In the genomic region with DNA sequence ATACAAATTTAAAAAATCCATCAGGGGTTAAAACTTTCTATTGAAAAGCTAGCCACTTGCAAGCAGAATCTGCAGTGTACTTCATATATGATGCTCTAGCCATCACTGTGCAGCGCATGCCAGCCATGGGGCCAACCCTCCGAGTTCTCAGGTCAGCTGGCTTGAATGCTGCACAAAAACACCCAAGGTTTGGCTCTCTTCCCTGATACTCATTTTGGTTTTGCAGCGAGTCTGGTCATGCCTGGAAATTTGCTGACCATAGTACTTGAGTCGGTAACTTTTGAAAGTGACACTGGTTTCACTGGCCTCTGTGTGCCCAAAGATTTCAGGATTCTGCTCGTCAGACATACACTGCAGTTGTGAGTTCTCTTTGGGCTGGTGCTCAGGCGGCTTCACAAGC, we compare ENCODE assay signal across 30 mouse cellular contexts. TPM values are rescaled to one million over a fixed set of nuclear protein-coding genes. Genes with fewer than 3 reads are reported as not detected.
DNase-seq lines count a peak whose midpoint lies in the region; ATAC-seq and TF ChIP-seq lines count a peak whose summit lies in the region.
"Had no signal": no experiment of that assay in that cellular context is flagged by ENCODE, and none has a peak within 500 bp of the region (broad histone marks: within the 10 kb centered on the region; RNA-seq: fewer than 3 reads in every experiment).

No protein-coding gene starts in this region.

- no peaks in the 10 kb centered on the region for H3K36me3 ChIP-seq in heart, embryonic 10.5 days
- no peaks in the 10 kb centered on the region for H3K36me3 ChIP-seq in neural tube, embryonic 14.5 days (ENCODE audit: control insufficient read depth, insufficient read depth, low read length)
- no peaks in the 10 kb centered on the region; the same call in 1 of the 2 replicates for H3K36me3 ChIP-seq in neural tube, embryonic 15.5 days
- H3K36me3 ChIP-seq: forebrain, embryonic 12.5 days; heart, embryonic 15.5 days; liver, embryonic 13.5 days; lung, embryonic 15.5 days; midbrain, embryonic 10.5 days had no signal

- no peaks in the 10 kb centered on the region for H3K27me3 ChIP-seq in heart, embryonic 10.5 days (ENCODE audit: insufficient read depth, poor library complexity, severe bottlenecking)
- H3K27me3 ChIP-seq in neural tube, embryonic 14.5 days (ENCODE audit: control insufficient read depth, insufficient read depth, low read length): no peaks in the 10 kb centered on the region
- no peaks in the 10 kb centered on the region for H3K27me3 ChIP-seq in neural tube, embryonic 15.5 days (replicated peaks)
- H3K27me3 ChIP-seq: CH12.LX; forebrain, embryonic 12.5 days; heart, embryonic 15.5 days; liver, embryonic 13.5 days; lung, embryonic 15.5 days; neural tube, embryonic 13.5 days had no signal

- H3K4me3 ChIP-seq in heart, embryonic 10.5 days: no peak overlapping the region
- no peak overlapping the region for H3K4me3 ChIP-seq in layer of hippocampus, adult 2 months
- no peak overlapping the region for H3K4me3 ChIP-seq in neural tube, embryonic 14.5 days (ENCODE audit: low read depth, low read length)
- no peak overlapping the region for H3K4me3 ChIP-seq in neural tube, embryonic 15.5 days (replicated peaks)
- H3K4me3 ChIP-seq: forebrain, embryonic 12.5 days; heart, embryonic 15.5 days; liver, embryonic 13.5 days; lung, embryonic 15.5 days; midbrain, embryonic 10.5 days; myocyte; neural tube, embryonic 13.5 days had no signal

- DNase-seq in heart, adult 11 months: peak; percentile 57
- no peak for DNase-seq in heart, embryonic 10.5 days (ENCODE audit: low spot score)
- DNase-seq in layer of hippocampus, adult 2 months (ENCODE audit: low spot score in 2 of 2): no peak
- DNase-seq in layer of hippocampus, adult 11-12 months (ENCODE audit: low spot score): no peak
- DNase-seq in retina, embryonic 14.5 days (ENCODE audit: low spot score): no peak
- DNase-seq in gastrocnemius, postnatal 36 days: no peak
- DNase-seq: adrenal gland, adult 8-10 months; B cell, adult 2 months; cerebellum, adult 8-10 months; cerebellum, postnatal 36 days; heart, postnatal 4 days; kidney, adult 18-20 months; kidney, postnatal 4 days; liver, embryonic 13.5 days; thymus, adult 18-20 months; thymus, postnatal 36 days had no signal

- no peak overlapping the region for H3K9ac ChIP-seq in neural tube, embryonic 14.5 days (replicated peaks; ENCODE audit: low read depth, low read length)
- H3K9ac ChIP-seq in neural tube, embryonic 15.5 days (replicated peaks): no peak overlapping the region
- H3K9ac ChIP-seq: forebrain, embryonic 12.5 days; heart, embryonic 15.5 days; liver, embryonic 13.5 days; lung, embryonic 15.5 days; neural tube, embryonic 13.5 days had no signal

- ATAC-seq in neural tube, embryonic 14.5 days (ENCODE audit: low read depth): no peak
- ATAC-seq in neural tube, embryonic 15.5 days (ENCODE audit: low FRiP score): no peak
- ATAC-seq: activated CD4-positive, CD25-positive, alpha-beta regulatory T cell, adult 4 months; inflammation-experienced regulatory T-cells, adult 6 months; midbrain, embryonic 16.5 days had no signal

- H3K4me1 ChIP-seq in heart, embryonic 10.5 days: no peaks in the 10 kb centered on the region
- H3K4me1 ChIP-seq in neural tube, embryonic 14.5 days (ENCODE audit: control insufficient read depth, insufficient read depth, low read length): no peaks in the 10 kb centered on the region
- no peaks in the 10 kb centered on the region for H3K4me1 ChIP-seq in neural tube, embryonic 15.5 days
- H3K4me1 ChIP-seq: forebrain, embryonic 12.5 days; heart, embryonic 15.5 days; liver, embryonic 13.5 days; midbrain, embryonic 10.5 days; neural tube, embryonic 13.5 days had no signal

- intact Hi-C loops in gastrocnemius, postnatal 36 days (cut with DNase I): no loop called here

- TF ChIP-seq CTCF in layer of hippocampus, adult 2 months (conservative IDR thresholded peaks at IDR 0.05): no peak

- H3K4me2 ChIP-seq in neural tube, embryonic 14.5 days (ENCODE audit: low read depth, low read length): no peak overlapping the region
- H3K4me2 ChIP-seq in neural tube, embryonic 15.5 days: no peak overlapping the region
- H3K4me2 ChIP-seq: forebrain, embryonic 12.5 days; heart, embryonic 15.5 days; liver, embryonic 13.5 days; lung, embryonic 15.5 days; neural tube, embryonic 13.5 days had no signal

- 90% methylated on average over 6 of the region's 6 CpGs for WGBS in heart, embryonic 10.5 days
- WGBS in neural tube, embryonic 14.5 days: 88% methylated on average over 6 of the region's 6 CpGs
- WGBS in neural tube, embryonic 15.5 days: 88% methylated on average over 6 of the region's 6 CpGs

- no peaks in the 10 kb centered on the region for H3K9me3 ChIP-seq in heart, embryonic 10.5 days
- H3K9me3 ChIP-seq in neural tube, embryonic 14.5 days (ENCODE audit: control insufficient read depth, low read length): no peaks in the 10 kb centered on the region
- no peaks in the 10 kb centered on the region for H3K9me3 ChIP-seq in neural tube, embryonic 15.5 days (replicated peaks)
- H3K9me3 ChIP-seq: forebrain, embryonic 12.5 days; G1E; heart, embryonic 15.5 days; liver, embryonic 13.5 days; lung, embryonic 15.5 days; midbrain, embryonic 10.5 days; neural tube, embryonic 13.5 days had no signal

- H3K27ac ChIP-seq in heart, embryonic 10.5 days: no peak overlapping the region
- peak overlapping the region; percentile 83 for H3K27ac ChIP-seq in layer of hippocampus, adult 2 months
- H3K27ac ChIP-seq in neural tube, embryonic 14.5 days (ENCODE audit: low read depth, low read length): peak overlapping the region; percentile 22; the same call in 1 of the 2 replicates
- H3K27ac ChIP-seq in neural tube, embryonic 15.5 days (replicated peaks): no peak overlapping the region
- H3K27ac ChIP-seq: forebrain, embryonic 12.5 days; heart, embryonic 15.5 days; liver, embryonic 13.5 days; macrophage; midbrain, embryonic 10.5 days; neural tube, embryonic 13.5 days had no signal

RNA-seq across cellular contexts. Expression of a gene that starts 57.6 kb away (rescaled TPM):
- 175 and 176 TPM in 2 replicates for polyA plus RNA-seq in heart, embryonic 10.5 days (2016; fragmentation: Nextera tagmentation; extraction: Ambion mirVana)
- 100 to 1,000 TPM in 1 of 2 experiments, 10 to 100 TPM in 1; 90.8 to 100 TPM for total RNA-seq in layer of hippocampus, adult 2 months (2021)
- 61.1 and 67.9 TPM in 2 replicates for polyA plus RNA-seq in neural tube, embryonic 14.5 days (2014; fragmentation: Nextera tagmentation; extraction: Ambion mirVana)
- 78.7 and 103 TPM in 2 replicates for polyA plus RNA-seq in neural tube, embryonic 15.5 days (2015; fragmentation: Nextera tagmentation; extraction: Ambion mirVana)
- 100 to 1,000 TPM; 229 to 231 TPM for total RNA-seq in gastrocnemius, postnatal 36 days (2021)
- total RNA-seq: CH12.LX had no signal
- polyA plus RNA-seq: G1E; inflammation-experienced regulatory T-cells, adult 6 months; macrophage had no signal

Comparison
In these comparisons a context has a peak if more than half of its experiments do, and no peak if none do; other contexts are left out.
1. H3K27ac ChIP-seq: peak in layer of hippocampus, adult 2 months (single experiment) and neural tube, embryonic 14.5 days (single experiment); none in heart, embryonic 10.5 days (single experiment) and neural tube, embryonic 15.5 days (single experiment).